Mouse (Mus musculus) stomach, embryonic 16.5 days (tissue): Measurements from ENCODE around the gene Ccdc189. TPM values are rescaled to one million over a fixed set of nuclear protein-coding genes. Genes with fewer than 3 reads are reported as not detected.
"Not testable (repeated sequence)": the region's sequence is repeated elsewhere in the genome, so short reads cannot be mapped to it uniquely, and the experiment has no call there.

Source experiments
- ATAC-seq: fragments of 200-750 bp; cut with Nextera tagmentation; 2 replicates; pipeline ENCODE4 v1.8.0; 2017; ENCODE audit warnings: moderate number of reproducible peaks, moderate TSS enrichment; ENCODE audit not compliant: insufficient read depth, low FRiP score
- H3K27ac ChIP-seq: fragments of 300-500 bp; sonication (generic); 2 replicates; pipeline ENCODE4 v1.5.1; 2014; ENCODE audit warnings: low read length
- H3K27me3 ChIP-seq: fragments of 300-500 bp; sonication (generic); 2 replicates; pipeline ENCODE4 v1.6.1; 2014; ENCODE audit warnings: low read length, control low read depth, mixed read lengths; ENCODE audit not compliant: control insufficient read depth, insufficient read depth
- H3K36me3 ChIP-seq: fragments of 300-500 bp; sonication (generic); 2 replicates; pipeline ENCODE4 v1.6.1; 2014; ENCODE audit warnings: low read length; ENCODE audit not compliant: control insufficient read depth, insufficient read depth
- H3K4me1 ChIP-seq: fragments of 300-500 bp; sonication (generic); 2 replicates; pipeline ENCODE4 v1.6.1; 2014; ENCODE audit warnings: low read length, control low read depth, mixed read lengths; ENCODE audit not compliant: control insufficient read depth, insufficient read depth
- H3K4me2 ChIP-seq: fragments of 300-500 bp; sonication (generic); 2 replicates; pipeline ENCODE4 v1.6.1; 2014; ENCODE audit warnings: low read depth, low read length, mixed read lengths
- H3K4me3 ChIP-seq: fragments of 300-500 bp; sonication (generic); replicated peaks from 2 replicates; pipeline ENCODE4 v1.5.1; 2014; ENCODE audit warnings: mild to moderate bottlenecking, low read length
- H3K9ac ChIP-seq: fragments of 300-500 bp; sonication (generic); 2 replicates; pipeline ENCODE4 v1.6.1; 2014; ENCODE audit warnings: low read length
- H3K9me3 ChIP-seq: fragments of 300-500 bp; sonication (generic); replicated peaks from 2 replicates; pipeline ENCODE4 v1.6.1; 2016; ENCODE audit warnings: low read length, control low read depth; ENCODE audit not compliant: control insufficient read depth
- WGBS: fragments of 180-500 bp; shearing (Covaris S2); extraction: QIAGEN DNeasy Blood & Tissue Kit; methylation state at CpG from one replicate; pipeline ENCODE4 v1.1.7; 2014; 5-methylcytosine and 5-hydroxymethylcytosine counted together
- polyA plus RNA-seq: library from polyadenylated mRNA; unstranded; fragments of >200 nt; fragmentation: Nextera tagmentation; extraction: Ambion mirVana; gene quantifications from 2 replicates; pipeline ENCODE4 v1.2.1, GENCODE M21; 2015

The Ccdc189 gene
- 6.3 and 8.1 TPM in 2 replicates for polyA plus RNA-seq

GRCm38 (mm10) chr7:127588011-127588871 lies at the start of gene Ccdc189, which contains the start of gene Rnf40:
Gene Ccdc189, minus strand, starts transcription at chr7:127588595.
Gene Rnf40, plus strand, starts transcription at chr7:127588767.
- peak within 1 kb of the TSS; percentile 85 for H3K27ac ChIP-seq

GRCm38 (mm10) chr7:127636963-127637362 lies 48.6 kb upstream of the Ccdc189 start:
- peak; percentile 87 for ATAC-seq
- Histone ChIP-seq H3K27ac (no peak overlapping the region), H3K4me1 (peaks cover 5% of the 10 kb centered on the region; the same call in 1 of the 2 replicates), H3K36me3 (no peaks in the 10 kb centered on the region), H3K4me3 (peak overlapping the region; percentile 61), H3K27me3 (no peaks in the 10 kb centered on the region), H3K9ac (peak overlapping the region; percentile 78), H3K9me3 (no peaks in the 10 kb centered on the region), H3K4me2 (peak overlapping the region; percentile 78)
- under 1% methylated on average over 27 of the region's 27 CpGs for WGBS

More at GRCm38 (mm10) chr7:127588011-127588871, at the start of gene Ccdc189, which contains the start of gene Rnf40:
- H3K4me1 ChIP-seq, result peaks cover 13% of the 10 kb centered on the region
- no peaks in the 10 kb centered on the region for H3K27me3 ChIP-seq
- peak within 1 kb of the TSS; percentile 78 for H3K4me2 ChIP-seq
- no peaks in the 10 kb centered on the region for H3K9me3 ChIP-seq
- under 1% methylated on average over 50 of the region's 50 CpGs for WGBS
- peak within 1 kb of the TSS; percentile 72 for H3K4me3 ChIP-seq
- peak; percentile 98 for ATAC-seq
- H3K9ac ChIP-seq, result peak within 1 kb of the TSS; percentile 89
- peaks cover 14% of the 10 kb centered on the region for H3K36me3 ChIP-seq

- Histone ChIP-seq H3K9me3 (no peaks in the 10 kb centered on the region), H3K9ac (no peak overlapping the region), H3K36me3 (no peaks in the 10 kb centered on the region), H3K27me3 (no peaks in the 10 kb centered on the region), H3K4me3 (no peak overlapping the region), H3K4me1 (no peaks in the 10 kb centered on the region), H3K27ac (no peak overlapping the region), H3K4me2 (no peak overlapping the region)
- no peak for ATAC-seq
- 73% methylated on average over 4 of the region's 4 CpGs for WGBS
These were observed 43.0 kb upstream of the Ccdc189 start for GRCm38 (mm10) chr7:127631416-127631815.

GRCm38 (mm10) chr7:127628646-127629045 lies 40.3 kb upstream of the Ccdc189 start:
- H3K4me2 ChIP-seq, result no peak overlapping the region
- H3K27ac ChIP-seq, result no peak overlapping the region
- H3K4me1 ChIP-seq, result no peaks in the 10 kb centered on the region
- H3K9ac ChIP-seq, result no peak overlapping the region
- ATAC-seq, result no peak
- no peak overlapping the region for H3K4me3 ChIP-seq
- H3K9me3 ChIP-seq, result no peaks in the 10 kb centered on the region
- H3K27me3 ChIP-seq, result no peaks in the 10 kb centered on the region
- 75% methylated on average over 5 of the region's 5 CpGs for WGBS
- no peaks in the 10 kb centered on the region for H3K36me3 ChIP-seq

- no peaks in the 10 kb centered on the region for H3K9me3 ChIP-seq
- no peak overlapping the region for H3K4me3 ChIP-seq
- no peaks in the 10 kb centered on the region for H3K36me3 ChIP-seq
- H3K4me1 ChIP-seq, result no peaks in the 10 kb centered on the region
- ATAC-seq, result no peak
- no peak overlapping the region for H3K4me2 ChIP-seq
- H3K27me3 ChIP-seq, result no peaks in the 10 kb centered on the region
- 91% methylated on average over 4 of the region's 4 CpGs for WGBS
- H3K9ac ChIP-seq, result no peak overlapping the region
- no peak overlapping the region for H3K27ac ChIP-seq
These were observed 38.1 kb upstream of the Ccdc189 start for GRCm38 (mm10) chr7:127626471-127626870.

GRCm38 (mm10) chr7:127626039-127626438 lies 37.6 kb upstream of the Ccdc189 start:
- H3K9ac ChIP-seq, result no peak overlapping the region
- ATAC-seq, result no peak
- WGBS, result 98% methylated on average over 7 of the region's 7 CpGs
- H3K4me2 ChIP-seq, result no peak overlapping the region
- H3K4me1 ChIP-seq, result no peaks in the 10 kb centered on the region
- H3K27ac ChIP-seq, result no peak overlapping the region
- no peaks in the 10 kb centered on the region for H3K36me3 ChIP-seq
- no peaks in the 10 kb centered on the region for H3K27me3 ChIP-seq
- H3K4me3 ChIP-seq, result no peak overlapping the region
- H3K9me3 ChIP-seq, result no peaks in the 10 kb centered on the region

- H3K9ac ChIP-seq, result not testable (repeated sequence)
- 90% methylated on average over 6 of the region's 8 CpGs for WGBS
These were observed 30.0 kb upstream of the Ccdc189 start for GRCm38 (mm10) chr7:127618402-127618801.

GRCm38 (mm10) chr7:127617962-127618361 lies 29.6 kb upstream of the Ccdc189 start:
- Histone ChIP-seq H3K4me3 (no peak overlapping the region), H3K27ac (no peak overlapping the region), H3K9me3 (no peaks in the 10 kb centered on the region), H3K9ac (no peak overlapping the region), H3K4me1 (peaks cover 16% of the 10 kb centered on the region), H3K27me3 (no peaks in the 10 kb centered on the region), H3K4me2 (no peak overlapping the region), H3K36me3 (no peaks in the 10 kb centered on the region)
- no peak for ATAC-seq
- WGBS, result 58% methylated on average over 2 of the region's 2 CpGs

More at GRCm38 (mm10) chr7:127618402-127618801, 30.0 kb upstream of the Ccdc189 start:
- H3K27ac ChIP-seq, H3K4me3 ChIP-seq, H3K27me3 ChIP-seq, ATAC-seq, H3K36me3 ChIP-seq, H3K9me3 ChIP-seq, H3K4me2 ChIP-seq: not testable (repeated sequence)
- H3K4me1 ChIP-seq, result peaks cover 16% of the 10 kb centered on the region

- H3K4me1 ChIP-seq, result peaks cover 16% of the 10 kb centered on the region
- H3K4me3 ChIP-seq, result no peak overlapping the region
- H3K36me3 ChIP-seq, result peaks cover 10% of the 10 kb centered on the region
- no peaks in the 10 kb centered on the region for H3K9me3 ChIP-seq
- H3K27me3 ChIP-seq, result no peaks in the 10 kb centered on the region
- ATAC-seq, result no peak
- no peak overlapping the region for H3K27ac ChIP-seq
- 47% methylated on average over 1 of the region's 1 CpGs for WGBS
- no peak overlapping the region for H3K4me2 ChIP-seq
- H3K9ac ChIP-seq, result no peak overlapping the region
These were observed 28.5 kb upstream of the Ccdc189 start for GRCm38 (mm10) chr7:127616881-127617280.
